Mouse (Mus musculus) hindlimb bud, embryonic 11.5 days (tissue): Measurements from ENCODE around the gene Hsf2.
A peak's percentile ranks its signal among the peaks of the same experiment; 100 is the strongest.
"Not testable (repeated sequence)": the region's sequence is repeated elsewhere in the genome, so short reads cannot be mapped to it uniquely, and the experiment has no call there.

Experiments
- DNase-seq: peaks from one replicate; pipeline ENCODE4 v3.0.0-alpha.2; 2012; ENCODE audit warnings: low read depth, low spot score; ENCODE audit errors: extremely low spot score

Hsf2 gene

DNA sequence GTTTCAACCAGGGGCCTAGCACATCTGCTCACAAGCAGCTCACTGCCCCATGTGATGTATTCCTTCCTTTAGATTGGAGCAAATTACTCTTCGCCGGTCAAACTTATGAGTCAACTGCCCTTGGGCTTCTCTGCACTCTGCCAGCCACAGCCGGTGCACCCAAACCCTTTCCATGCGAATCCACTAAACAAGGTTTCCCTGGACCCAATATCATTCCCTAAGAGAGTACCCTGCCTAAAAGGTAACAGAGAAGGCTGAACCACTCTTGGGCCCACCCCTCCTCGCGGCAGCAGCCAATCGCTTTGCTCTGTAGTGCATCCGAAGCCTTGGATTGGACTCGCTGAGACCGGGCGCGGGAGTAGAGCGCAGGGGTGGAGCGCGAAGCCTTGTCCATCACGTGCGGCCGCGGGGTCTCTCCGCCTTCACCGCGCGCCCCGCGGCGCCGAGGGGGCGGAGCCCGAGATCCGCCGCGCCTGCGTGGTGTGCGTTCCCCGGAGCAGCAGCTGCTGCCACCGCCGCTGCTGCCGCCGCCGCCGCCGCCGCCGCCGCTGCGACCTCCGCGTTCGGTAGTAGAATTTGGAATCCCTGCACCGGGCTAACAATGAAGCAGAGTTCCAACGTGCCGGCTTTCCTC is at the start of gene Hsf2:
Gene Hsf2, plus strand, starts transcription at position 478 of the 634 bp plus-strand sequence.
- peak; percentile 81 for DNase-seq

DNA sequence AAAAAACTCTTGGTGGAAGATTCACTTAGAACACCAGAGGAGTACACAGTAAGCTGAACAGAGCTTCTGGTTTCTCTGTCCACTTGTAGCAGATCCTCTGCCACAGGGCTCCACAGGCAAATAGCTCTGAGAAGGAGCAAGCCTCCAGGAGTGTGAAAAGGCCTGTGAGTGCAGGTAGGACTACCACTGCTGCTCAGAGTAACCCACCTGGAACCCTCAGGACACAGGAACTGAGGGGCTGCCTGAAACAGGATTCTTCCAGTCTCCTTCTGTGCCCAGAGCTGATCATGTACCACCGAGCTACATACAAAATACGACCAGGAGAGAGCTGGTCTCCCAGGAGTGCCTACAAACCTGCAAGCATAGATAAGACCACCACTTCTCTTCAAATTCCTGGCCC is 48.3 kb upstream of the Hsf2 start:
- DNase-seq: no peak

DNA sequence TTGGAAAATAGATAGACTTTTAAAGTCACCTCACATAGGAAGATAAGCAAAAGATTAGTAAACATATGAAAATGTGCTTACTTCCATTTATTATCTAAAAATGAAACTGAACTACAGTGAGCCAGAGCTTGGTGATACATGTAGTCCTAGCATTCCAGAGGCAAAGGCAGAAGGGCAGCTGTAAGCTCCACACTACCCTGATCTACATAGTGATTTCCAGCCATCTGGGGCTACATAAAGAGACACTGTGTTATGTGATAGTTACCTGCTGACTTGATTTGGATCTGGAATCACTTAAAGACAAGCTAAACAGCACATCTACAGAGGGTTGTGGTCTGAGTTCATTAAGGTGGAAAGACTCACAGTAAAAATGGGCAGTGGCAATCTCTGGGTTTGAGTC is 45.1 kb upstream of the Hsf2 start:
- no peak for DNase-seq

DNA sequence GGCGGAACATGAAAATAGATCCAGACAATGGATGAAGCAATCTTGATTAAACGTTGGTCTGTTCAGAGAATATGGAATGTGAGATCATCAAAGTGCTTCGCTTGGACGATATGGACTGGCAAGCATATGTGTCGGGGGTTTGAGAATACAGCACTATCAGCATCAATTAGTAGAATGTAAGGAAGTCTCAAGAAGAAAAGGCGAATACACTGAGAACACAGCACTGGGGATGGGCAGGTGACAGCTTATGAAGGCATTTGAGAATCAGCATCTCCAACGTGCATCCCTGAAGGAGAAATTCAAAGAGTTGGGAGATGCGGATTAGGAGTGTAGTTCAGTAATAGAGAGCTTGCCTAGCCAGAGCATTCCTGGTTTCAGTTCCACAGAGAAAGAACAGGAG is 41.8 kb upstream of the Hsf2 start:
- no peak for DNase-seq

DNA sequence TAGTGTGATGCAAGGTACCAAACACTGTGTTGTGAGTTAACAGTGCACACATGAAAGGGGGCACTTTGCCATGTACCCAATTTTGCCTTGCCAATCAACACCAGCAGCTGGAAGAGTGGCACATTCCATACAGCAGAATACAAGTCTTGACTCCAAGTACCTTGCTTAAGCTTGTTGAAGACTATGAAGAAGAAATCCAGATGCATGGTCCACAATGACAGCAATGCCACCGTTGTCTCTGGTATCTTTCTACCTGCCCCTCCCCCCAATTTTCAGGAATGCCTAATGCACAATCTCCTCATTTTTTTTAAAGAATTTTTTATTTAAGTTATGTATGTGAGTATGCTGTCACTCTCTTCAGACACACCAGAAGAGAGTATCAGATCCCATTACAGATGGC is 40.5 kb upstream of the Hsf2 start:
- no peak for DNase-seq

DNA sequence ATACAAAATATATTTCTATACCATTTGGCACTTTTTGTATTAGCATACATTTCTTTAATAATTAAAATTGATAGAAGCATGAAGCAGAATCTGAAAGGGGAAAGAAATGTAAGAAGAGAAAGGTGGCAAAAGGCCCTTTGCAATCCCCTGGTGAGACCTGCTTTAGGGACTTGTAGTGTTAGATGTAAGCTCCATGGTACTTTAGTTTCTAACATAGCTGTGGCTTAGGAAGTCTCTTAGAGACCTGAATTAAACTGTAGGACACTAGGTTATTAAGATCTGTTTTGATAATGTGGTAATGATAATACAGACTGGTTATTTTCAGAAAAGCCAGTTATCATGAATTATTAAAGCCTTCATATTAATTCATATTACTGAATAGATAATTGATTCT is 38.5 kb upstream of the Hsf2 start:
- DNase-seq: no peak

DNA sequence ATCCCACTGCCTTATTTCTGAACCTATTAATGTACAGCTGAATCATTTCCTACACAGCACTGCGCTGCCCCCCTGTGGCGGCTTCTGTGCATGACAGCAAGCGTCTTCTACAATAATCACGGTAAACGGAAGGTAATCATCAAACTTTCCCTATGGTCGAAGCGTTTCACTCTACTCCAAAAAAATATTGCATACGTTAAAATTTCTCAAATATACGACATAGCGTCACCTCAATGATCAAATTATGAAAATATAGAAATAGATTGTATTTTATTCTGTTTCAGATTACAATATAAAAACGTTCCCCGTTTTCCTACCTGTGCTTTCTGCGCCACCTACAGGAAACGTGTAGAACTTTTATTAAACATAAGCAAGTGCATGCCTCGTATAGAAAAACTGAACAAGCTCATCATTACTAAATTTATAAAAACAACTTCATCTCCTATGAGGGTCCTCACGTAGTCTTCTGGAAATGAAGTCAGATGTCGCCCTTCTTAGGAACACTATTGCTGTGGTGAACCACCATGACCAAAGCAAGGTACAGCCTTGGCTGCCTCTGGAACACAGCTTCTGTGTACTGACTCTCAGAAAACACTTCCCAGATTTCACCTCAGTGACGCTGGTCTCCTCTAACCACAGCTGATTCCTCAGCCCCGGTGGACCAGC is 38.0 kb upstream of the Hsf2 start:
- peak; percentile 67 for DNase-seq

DNA sequence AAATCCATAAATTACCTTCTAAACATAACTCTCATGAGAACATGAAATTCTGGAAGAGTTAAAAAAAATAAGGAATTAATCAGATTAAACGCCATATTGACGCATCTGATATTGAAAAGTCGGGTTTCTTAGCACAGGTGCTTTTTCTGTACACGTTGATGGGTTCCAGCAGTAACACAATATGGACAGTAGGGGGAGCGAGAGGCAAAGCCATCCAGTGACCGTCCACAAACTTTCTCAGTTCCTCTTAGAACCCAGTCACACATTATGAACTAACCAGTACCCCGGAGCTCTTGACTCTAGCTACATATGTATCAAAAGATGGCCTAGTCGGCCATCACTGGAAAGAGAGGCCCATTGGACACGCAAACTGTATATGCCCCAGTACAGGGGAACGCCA is 22.9 kb upstream of the Hsf2 start:
- DNase-seq: not testable (repeated sequence)

DNA sequence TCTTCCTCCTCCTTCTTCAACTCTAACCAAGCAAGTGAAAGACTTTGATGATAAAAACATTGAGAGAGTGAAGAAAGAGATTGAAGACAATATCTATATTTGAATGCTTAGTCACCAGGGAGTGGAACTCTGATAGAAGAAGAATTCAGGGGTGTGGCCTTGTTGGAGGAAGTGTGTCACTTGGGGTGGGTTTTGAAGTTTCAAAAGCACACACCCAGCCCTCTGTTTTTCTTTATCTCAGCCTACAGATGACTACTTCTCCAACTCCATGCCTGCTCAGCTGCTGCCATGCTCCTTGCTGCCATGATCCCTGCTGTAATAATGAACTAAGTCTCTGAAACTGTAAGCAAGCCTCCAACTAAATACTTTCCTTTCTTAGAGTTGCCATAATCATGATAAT is 20.4 kb upstream of the Hsf2 start:
- DNase-seq: no peak

DNA sequence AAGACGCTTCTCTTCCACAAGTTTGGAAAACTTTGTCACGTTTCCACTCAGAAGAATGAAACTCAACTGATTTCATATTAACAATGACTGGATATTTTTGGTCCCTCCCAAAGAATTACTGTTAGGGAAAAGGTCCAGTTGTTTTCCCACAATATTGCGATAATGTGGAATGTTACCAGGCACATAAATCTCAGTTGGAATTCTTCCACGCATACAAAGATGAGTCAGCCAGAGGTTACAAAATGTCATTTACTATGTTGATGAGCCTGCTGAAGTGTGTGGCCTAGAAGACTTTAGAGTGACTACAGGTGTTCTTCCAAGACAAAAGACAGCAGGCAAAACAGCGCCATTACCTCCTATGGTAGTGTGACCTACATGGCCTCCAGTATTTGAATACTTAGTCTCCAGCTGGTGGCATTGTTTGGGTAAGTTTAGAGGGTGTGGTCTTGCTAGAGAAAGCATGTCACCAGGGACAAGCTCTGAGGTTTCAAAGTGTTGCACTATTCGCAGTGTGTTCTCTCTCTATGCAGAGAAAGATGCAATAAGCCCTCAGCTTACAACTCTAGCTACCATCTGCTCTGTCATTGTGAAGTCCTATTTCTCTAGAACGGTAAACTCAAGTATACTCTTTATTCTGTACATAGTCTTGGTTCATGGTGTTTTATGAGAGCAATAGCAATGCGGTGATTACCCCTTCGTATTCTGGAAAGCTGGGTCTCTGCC is 8.9 kb upstream of the Hsf2 start:
- no peak for DNase-seq

DNA sequence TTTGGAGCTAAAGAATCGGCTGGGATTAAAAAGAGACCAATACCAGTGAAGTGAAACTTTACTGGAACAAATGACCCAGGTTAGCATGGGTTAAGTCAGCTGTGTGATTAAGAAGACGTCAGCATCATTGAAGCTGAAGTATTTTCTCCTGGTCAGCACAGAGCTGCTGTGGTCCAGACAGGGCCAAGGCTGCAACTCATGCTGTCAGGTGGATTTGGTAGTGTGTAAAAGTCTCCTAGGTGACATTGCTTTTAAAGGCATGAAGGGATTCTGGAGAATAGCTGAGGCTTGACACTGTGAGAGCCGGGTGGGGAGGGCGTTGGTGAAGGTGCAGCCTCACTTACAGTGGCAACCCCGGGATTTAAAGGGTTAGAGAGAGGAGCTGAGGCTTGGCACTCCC is 4.5 kb upstream of the Hsf2 start:
- no peak for DNase-seq

DNA sequence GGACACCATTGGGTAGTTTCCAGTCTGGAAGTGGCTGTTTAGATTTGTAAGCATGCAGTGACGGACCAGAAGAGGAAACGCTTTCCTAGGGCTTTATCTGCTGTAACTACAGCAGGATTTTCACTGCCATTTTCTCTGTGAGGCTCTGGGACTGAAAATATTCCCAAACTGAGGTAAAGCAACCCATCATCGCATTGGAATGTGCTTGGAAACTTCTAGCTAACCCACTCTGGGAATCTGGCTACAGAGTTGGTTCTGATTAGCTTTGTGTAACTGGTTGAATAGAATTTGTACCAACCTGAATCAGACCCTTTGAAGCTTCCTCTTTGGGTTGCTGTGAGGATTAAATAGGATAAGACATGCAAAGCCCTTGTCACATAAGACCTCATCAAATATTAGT is 1.4 kb upstream of the Hsf2 start:
- DNase-seq: no peak

DNA sequence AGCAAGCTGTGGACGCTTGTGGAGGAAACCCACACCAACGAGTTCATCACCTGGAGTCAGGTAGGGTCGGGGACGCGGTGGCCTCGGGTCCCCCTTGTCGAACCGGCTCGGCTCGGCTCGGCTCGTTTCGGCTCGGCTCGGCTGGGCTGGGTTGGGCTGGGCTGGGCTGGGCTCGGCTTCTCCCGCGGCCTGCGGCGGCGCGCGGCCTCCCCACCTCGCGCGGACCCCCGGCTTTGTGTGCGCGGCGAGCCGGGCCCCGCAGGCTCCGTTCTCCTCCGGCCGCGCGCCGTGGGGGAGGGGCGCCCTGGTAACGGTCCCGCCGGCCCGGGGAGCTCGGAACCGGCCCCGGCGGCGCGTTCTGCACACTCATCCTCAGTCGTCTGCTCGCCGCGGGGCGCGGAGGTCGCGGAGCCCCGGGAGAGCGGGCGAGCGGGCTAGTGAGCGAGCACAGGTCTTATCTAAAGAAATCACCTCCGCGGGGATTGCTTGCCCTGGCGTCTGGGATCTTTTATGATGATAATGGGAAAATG is 422 bp downstream of the Hsf2 start:
- DNase-seq: no peak

DNA sequence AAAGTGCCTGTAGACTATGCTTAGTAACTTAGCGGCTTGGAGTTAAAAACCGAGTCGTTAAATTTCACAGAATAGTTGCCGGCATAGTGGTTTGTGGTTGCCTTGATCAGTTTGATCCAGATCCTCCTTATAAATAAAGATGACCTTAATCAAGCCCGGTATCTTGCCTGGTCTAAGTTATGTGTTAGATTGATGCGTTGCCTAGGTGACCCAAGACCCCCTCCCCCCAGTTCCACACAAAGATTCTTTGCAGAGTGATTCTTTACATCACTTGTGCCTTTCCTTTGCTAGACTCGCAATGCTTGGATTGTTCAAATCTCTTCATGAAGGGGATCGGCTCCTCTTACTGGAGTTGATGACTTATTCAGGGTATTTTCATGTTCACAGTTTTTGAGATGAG is 1.0 kb downstream of the Hsf2 start:
- DNase-seq: peak; percentile 30

DNA sequence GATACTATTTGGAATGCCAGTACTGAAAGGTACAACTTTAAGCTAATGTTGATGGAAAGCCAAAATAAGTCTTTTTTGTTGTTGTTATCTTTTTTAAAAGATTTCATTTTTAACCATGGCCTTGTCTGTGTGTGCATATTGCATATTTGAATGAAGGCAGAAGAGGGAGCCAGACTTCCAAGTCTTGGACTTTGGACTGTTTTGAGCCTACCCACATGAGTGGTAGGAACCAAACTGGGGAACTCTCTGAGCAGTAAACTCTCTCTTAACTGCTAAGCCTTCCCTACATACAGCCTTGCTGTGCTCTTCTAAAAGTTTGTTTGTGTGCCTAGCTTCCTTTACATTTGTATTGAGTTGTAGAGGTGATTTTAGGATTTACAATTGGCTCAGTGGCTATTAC is 2.4 kb downstream of the Hsf2 start:
- DNase-seq: no peak

DNA sequence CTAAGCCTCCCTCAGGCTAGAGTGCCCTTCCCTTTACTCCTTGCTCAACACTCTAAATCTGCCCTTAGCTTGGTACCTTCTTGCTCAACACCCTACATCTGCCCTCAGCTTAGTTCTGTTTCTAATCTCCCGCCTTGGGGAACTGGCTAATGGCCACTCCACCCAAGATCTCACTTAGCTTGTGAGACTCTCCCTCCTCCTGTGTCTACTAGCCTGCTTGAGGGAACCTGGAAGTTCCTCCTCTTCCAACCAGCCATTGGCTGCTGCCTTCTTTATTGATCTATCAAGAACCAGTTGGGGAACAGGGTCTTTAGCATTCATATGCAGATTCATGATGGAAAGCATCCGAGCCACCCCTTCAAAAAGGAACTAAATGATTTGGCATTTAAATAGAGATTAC is 5.9 kb downstream of the Hsf2 start:
- DNase-seq: no peak

DNA sequence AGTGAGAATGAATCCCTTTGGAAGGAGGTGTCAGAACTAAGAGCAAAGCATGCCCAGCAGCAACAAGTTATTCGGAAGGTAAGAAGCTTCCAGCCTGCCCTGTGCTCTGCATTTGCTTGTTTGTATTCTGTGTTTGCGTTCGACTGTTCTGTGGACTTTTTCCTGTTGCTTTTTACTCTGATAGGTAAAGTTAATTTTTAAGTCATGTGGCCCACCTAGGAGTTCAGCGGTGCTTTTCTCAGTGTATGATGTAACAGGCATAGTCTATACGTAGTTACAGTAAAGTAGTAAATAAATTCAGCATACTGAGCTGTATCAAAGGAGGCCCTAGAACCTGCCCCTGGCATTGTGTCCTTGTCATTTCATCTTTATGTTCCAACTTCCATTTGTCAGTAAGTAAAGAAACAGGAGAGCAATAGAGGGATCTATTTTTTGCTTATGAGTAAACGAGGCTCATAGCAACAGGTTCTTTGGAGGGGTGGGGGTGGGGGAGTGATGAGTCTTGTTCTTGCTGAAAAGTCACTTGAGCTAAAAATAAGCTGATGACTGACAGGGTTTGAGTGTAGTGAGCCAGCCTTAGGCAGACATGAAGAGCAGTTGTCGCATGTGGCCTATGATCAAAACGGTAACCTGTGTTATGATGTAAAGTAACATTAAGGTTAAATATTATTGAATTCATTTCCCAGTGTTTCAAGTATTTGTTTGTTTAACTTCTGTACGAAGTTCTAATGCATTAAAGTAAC is 13.4 kb downstream of the Hsf2 start:
- no peak for DNase-seq

DNA sequence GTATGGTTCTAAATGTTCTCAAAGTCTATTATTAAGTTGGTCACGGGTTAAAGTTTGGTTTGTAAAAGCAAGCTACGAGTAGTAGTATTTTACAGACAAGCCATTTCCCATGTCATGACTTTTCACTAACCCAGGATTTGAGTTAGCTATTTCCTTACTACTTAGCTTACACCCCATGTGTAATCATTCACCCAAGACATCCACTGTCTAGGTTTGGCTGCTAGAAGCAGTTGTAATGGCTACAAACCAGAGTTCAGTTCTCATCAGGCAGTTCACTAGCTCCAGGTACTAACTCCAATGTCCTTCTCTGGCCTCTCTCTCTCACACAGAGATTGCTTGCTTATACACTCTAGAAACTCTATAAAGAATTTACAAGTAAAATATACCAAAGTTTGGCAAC is 28.4 kb downstream of the Hsf2 start:
- DNase-seq: no peak

DNA sequence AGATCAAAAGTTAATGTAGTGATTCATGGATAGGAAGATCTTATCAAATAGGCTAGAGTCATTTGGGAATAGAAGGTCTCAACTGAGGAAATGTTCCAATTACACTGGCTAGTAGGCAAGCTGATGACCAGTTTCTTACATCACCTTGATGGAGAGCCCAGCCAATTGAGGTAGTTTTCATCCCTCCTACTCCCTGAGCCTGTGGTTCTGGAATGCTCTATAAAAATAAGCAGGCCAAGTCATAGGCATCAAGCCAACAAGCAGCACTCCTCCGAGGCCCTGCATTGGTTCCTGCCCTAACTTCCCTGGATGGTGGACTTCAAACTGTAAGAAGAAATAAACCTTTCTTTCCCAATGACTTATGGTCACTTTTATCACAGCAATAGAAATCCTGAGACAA is 29.1 kb downstream of the Hsf2 start:
- DNase-seq: no peak

DNA sequence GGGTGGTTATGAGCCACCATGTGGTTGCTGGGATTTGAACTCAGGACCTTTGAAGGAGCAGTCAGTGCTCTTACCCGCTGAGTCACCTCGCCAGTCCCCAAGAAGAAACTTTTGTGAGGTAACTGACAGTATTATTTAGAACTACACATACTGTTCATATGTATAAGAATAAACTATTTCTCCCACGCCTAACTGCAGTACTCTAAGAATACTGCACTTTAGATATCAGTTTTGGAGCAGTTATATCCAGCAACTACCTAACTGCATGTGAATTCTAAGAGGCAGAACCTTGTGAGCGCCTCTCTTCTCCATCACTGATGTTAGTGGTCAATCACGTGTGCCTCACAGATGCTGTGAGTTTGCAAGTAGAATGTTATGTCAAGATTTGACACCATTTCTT is 40.3 kb downstream of the Hsf2 start:
- DNase-seq: no peak

DNA sequence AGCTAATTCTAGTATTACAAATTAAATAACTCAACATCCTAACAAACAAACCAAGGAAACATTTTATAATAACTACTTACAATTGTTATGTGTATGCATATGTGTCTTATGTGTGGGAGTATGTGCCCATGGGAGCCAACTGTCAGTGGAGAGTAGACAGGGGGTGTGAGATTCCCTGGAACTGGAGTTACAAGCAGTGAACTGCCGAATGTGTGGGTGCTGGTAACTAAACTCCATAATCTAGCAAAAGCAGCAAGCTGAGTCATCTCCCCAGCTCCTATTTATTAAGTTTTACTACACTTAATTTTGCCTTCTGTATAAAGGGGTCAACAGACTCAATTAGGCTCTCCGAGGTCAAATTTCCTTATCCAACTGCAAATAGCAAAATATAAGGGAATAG is 44.9 kb downstream of the Hsf2 start:
- DNase-seq: no peak
